Mouse (Mus musculus): ENCODE results near the gene 4930548H24Rik. TPM values are rescaled to one million over a fixed set of nuclear protein-coding genes. Genes with fewer than 3 reads are reported as not detected.

Gene 4930548H24Rik
- total and polyA plus RNA-seq, 2 experiments from 2014 or later: 1.6 TPM; not detected in 1

DNA sequence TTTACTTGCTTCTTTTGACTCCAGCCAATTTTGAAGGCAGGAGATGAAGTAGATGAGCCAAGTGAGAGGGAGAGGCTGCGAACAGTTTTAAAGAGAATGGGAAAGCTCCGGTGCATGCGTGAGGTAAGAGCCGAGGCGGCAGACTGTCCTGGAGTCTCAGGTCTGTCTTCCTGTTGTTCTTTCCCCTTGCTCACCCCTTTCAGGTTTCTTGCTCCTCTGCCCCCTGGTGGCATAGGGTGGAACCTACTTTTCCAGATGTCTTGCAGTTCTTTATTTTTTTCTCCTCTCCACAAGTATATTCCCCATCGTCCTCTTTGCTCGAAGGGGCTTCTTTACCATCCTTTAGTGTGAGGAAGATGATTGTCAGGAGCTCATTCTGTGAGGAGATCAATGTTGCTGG lies 15.2 kb upstream of the 4930548H24Rik start:
- DNase-seq (peak; percentile 22), ATAC-seq (no peak)
- Histone ChIP-seq H3K27ac (ENCODE audit: low read depth, low read length) (no peak overlapping the region), H3K9me3 (ENCODE audit: low read length) (no peaks in the 10 kb centered on the region), H3K4me2 (ENCODE audit: low read depth) (no peak overlapping the region), H3K36me3 (ENCODE audit: insufficient read depth) (peaks cover 87% of the 10 kb centered on the region), H3K4me3 (ENCODE audit: low read depth, low read length) (no peak overlapping the region), H3K27me3 (ENCODE audit: insufficient read depth, low read length) (no peaks in the 10 kb centered on the region), H3K4me1 (ENCODE audit: insufficient read depth) (no peaks in the 10 kb centered on the region), H3K9ac (no peak overlapping the region)
- peak; percentile 67 for TF ChIP-seq CTCF (IDR thresholded peaks at IDR 0.05; ENCODE audit: low read depth)
- WGBS: 82% methylated on average over 7 of the region's 7 CpGs

DNA sequence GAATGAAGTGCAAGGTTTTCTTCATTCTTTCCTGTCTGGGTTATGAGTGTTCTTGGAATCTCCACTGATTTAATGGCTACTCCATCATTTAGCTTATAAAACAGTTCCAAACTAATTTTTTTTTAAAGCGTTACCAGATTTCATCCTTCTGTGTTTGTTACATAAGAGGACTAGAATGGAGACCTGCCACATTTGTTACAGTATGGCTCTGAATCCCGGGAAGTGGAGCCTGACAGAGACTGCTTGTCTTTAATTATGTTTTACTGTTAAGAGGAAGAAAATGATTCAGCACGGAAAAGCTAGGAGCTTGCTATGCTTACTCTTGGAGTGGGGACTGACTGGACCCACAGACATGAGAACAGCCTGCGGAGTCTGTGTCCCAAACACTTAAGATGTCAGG lies 5.0 kb upstream of the 4930548H24Rik start:
- Histone ChIP-seq H3K9me3 (ENCODE audit: low read length) (no peaks in the 10 kb centered on the region), H3K9ac (no peak overlapping the region), H3K4me2 (ENCODE audit: low read depth) (no peak overlapping the region), H3K36me3 (ENCODE audit: insufficient read depth) (peaks cover 81% of the 10 kb centered on the region), H3K27ac (ENCODE audit: low read depth, low read length) (no peak overlapping the region), H3K27me3 (ENCODE audit: insufficient read depth, low read length) (no peaks in the 10 kb centered on the region), H3K4me3 (ENCODE audit: low read depth, low read length) (no peak overlapping the region), H3K4me1 (ENCODE audit: insufficient read depth) (no peaks in the 10 kb centered on the region)
- TF ChIP-seq CTCF (IDR thresholded peaks at IDR 0.05; ENCODE audit: low read depth): no peak
- ATAC-seq: no peak
- 95% methylated on average over 4 of the region's 4 CpGs for WGBS
- DNase-seq: no peak

DNA sequence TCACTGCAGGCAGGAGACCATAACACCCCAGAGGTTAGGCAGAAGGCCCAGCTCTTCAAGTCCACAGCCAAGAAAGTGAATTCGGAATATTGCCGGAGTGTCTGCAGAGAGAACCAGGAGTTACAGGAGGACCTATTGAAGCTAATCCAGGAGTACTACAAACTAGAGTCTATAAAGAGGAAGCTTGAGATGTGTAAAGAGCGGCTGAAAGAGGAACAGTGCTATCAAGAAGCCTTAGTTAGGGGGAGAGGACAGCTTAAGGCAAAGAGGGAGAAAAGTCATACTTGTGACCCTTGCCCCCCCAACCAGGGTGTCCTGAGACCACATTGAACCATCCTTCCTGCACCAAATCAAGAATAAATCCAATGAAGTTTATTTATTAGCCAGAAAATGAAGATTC lies 2.3 kb downstream of the 4930548H24Rik start:
- H3K4me1 ChIP-seq (ENCODE audit: insufficient read depth): no peaks in the 10 kb centered on the region
- ATAC-seq (no peak), DNase-seq (no peak)
- H3K4me2 ChIP-seq (ENCODE audit: low read depth): no peak overlapping the region
- no peak for TF ChIP-seq CTCF (IDR thresholded peaks at IDR 0.05; ENCODE audit: low read depth)
- H3K27me3 ChIP-seq (ENCODE audit: insufficient read depth, low read length): no peaks in the 10 kb centered on the region
- no peaks in the 10 kb centered on the region for H3K9me3 ChIP-seq (ENCODE audit: low read length)
- H3K4me3 ChIP-seq (ENCODE audit: low read depth, low read length): no peak overlapping the region
- 94% methylated on average over 3 of the region's 3 CpGs for WGBS
- no peak overlapping the region for H3K27ac ChIP-seq (ENCODE audit: low read depth, low read length)
- no peak overlapping the region for H3K9ac ChIP-seq
- H3K36me3 ChIP-seq (ENCODE audit: insufficient read depth): peaks cover 12% of the 10 kb centered on the region; the same call in 1 of the 2 replicates

DNA sequence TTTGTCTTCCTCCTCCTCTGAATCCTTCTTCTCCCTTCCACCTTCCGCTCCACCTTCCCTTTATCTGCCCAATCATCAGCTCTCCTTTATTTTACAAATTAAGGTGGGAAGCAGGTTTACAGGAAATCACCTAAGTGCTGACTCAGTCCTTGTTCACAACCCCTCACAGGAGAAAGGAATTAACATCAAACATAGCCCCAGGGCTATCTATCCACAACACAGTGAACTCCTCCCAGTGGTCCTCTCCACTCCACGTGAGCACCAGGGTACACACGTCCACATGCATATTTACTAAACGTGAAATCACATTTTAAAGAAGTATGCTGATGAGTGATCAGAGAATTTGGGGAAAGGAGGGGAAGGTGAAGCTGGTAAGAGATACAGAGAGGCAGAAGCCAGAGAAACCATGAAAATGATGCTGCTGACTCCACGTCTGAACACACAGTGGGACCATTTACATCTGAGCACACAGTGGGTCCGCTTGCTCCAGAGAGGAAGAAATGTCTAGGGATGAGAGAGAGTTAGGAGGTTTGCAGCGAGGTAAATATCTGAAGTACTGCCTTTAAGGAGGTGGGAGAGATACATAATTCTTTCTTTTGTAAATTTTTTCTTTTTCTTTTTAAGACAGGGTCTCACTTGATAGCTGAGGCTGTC lies 3.7 kb downstream of the 4930548H24Rik start:
- peaks cover 9% of the 10 kb centered on the region; the same call in 1 of the 2 replicates for H3K36me3 ChIP-seq (ENCODE audit: insufficient read depth)
- DNase-seq: no peak
- no peak overlapping the region for H3K27ac ChIP-seq (ENCODE audit: low read depth, low read length)
- TF ChIP-seq CTCF (IDR thresholded peaks at IDR 0.05; ENCODE audit: low read depth): no peak
- H3K4me2 ChIP-seq (ENCODE audit: low read depth): no peak overlapping the region
- no peak overlapping the region for H3K9ac ChIP-seq
- H3K4me3 ChIP-seq (ENCODE audit: low read depth, low read length): no peak overlapping the region
- no peaks in the 10 kb centered on the region for H3K9me3 ChIP-seq (ENCODE audit: low read length)
- H3K4me1 ChIP-seq (ENCODE audit: insufficient read depth): no peaks in the 10 kb centered on the region
- no peak for ATAC-seq
- H3K27me3 ChIP-seq (ENCODE audit: insufficient read depth, low read length): no peaks in the 10 kb centered on the region
- 73% methylated on average over 7 of the region's 7 CpGs for WGBS

DNA sequence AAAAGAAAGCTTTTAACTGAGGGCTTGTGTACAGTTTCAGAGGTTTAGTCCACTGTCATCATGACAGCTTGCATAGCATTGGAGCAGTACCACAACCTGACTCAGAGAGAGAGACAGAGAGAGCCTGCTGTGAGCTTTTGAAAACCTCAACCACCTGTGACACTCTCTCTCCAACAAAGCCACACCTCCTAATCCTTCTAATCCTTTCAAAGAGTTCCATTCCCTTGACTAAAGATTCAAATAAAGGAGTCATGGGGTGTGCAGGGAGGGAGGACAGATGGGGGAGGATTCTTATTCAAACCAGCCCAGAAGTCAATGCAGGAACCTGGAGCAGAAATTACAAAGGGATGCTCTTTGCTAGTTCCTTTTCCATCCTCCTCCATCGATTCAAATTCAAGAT lies 6.5 kb downstream of the 4930548H24Rik start:
- no peaks in the 10 kb centered on the region for H3K9me3 ChIP-seq (ENCODE audit: low read length)
- no peak overlapping the region for H3K9ac ChIP-seq
- DNase-seq (no peak), ATAC-seq (no peak)
- 0 out of 2 replicates have a peak, but pooled peaks cover 4% of the 10 kb centered on the region for H3K4me1 ChIP-seq (ENCODE audit: insufficient read depth)
- WGBS: 45% methylated on average over 1 of the region's 1 CpGs
- H3K27me3 ChIP-seq (ENCODE audit: insufficient read depth, low read length): no peaks in the 10 kb centered on the region
- H3K4me2 ChIP-seq (ENCODE audit: low read depth): no peak overlapping the region
- H3K36me3 ChIP-seq (ENCODE audit: insufficient read depth): peaks cover 7% of the 10 kb centered on the region
- no peak overlapping the region for H3K27ac ChIP-seq (ENCODE audit: low read depth, low read length)
- H3K4me3 ChIP-seq (ENCODE audit: low read depth, low read length): no peak overlapping the region
- TF ChIP-seq CTCF (IDR thresholded peaks at IDR 0.05; ENCODE audit: low read depth): no peak

DNA sequence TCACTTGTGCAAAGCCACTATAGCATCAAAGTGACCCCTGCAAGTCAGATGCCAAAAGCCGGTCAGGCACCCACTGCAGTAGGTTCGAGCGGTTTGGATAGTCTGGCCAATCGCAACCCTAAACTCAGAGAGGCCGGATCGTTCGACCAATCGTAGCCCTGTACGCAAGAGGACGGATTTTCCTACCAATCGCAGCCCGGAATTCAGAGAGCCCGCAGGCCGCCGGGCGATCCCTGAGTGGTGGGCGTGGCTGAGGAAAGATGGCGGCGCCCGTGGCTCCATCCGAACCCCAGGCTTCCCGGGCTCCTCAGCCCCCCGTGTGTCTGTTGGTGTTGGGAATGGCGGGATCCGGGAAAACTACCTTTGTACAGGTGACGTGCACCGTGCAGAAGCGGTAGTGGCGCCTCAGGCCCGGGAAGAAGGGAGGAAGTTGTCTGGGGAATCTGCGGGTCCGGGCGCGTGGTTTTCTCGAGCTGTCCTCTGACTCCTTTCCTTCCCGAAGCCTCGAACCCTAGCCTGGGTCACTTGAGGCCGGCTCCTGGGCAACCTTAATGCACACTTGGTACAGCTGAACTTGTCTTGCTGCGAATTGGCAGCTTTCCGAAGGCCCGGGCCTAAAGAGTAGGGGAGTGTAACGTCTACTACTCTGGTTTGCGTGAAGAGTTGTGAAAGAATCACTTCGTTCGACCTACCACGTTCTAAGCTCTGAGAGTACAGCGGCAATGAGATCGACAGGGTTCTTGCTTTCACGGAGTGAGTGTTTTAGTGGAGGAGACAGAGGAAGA lies 9.2 kb downstream of the 4930548H24Rik start, which contains the start of gene Gpn1:
Gene Gpn1, plus strand, starts transcription at position 229 of the 785 bp plus-strand sequence.
- H3K36me3 ChIP-seq (ENCODE audit: insufficient read depth): peaks cover 29% of the 10 kb centered on the region
- peak within 1 kb of the TSS; percentile 71 for H3K4me2 ChIP-seq (ENCODE audit: low read depth)
- H3K4me3 ChIP-seq (ENCODE audit: low read depth, low read length): peak within 1 kb of the TSS; percentile 61
- no peaks in the 10 kb centered on the region for H3K27me3 ChIP-seq (ENCODE audit: insufficient read depth, low read length)
- TF ChIP-seq CTCF (IDR thresholded peaks at IDR 0.05; ENCODE audit: low read depth): no peak
- no peak within 1 kb of the TSS for H3K27ac ChIP-seq (ENCODE audit: low read depth, low read length)
- ATAC-seq (peak; percentile 100), DNase-seq (peak; percentile 95)
- H3K9me3 ChIP-seq (ENCODE audit: low read length): no peaks in the 10 kb centered on the region
- 0 out of 2 replicates have a peak, but pooled peaks cover 4% of the 10 kb centered on the region for H3K4me1 ChIP-seq (ENCODE audit: insufficient read depth)
- H3K9ac ChIP-seq: peak within 1 kb of the TSS; percentile 53
- 2% methylated on average over 48 of the region's 49 CpGs for WGBS

DNA sequence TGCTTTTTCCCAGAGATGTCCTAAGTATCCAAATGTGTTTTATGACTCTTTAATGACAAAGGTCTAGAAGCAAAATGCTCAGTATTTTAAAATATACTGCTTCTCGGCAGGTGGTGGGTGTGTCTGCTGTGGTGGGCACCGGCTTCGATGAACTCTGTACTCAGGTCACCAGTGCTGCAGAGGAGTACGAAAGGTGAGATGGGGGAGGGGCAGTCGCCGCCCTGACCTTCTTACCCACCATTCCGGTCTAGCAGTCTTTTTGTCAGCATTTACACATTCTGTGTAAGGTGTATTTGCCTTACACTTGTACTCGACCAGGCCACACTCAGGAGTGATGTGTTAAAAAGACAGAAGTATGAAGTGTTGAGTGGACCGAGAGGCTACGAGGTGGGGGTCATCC lies 19.3 kb downstream of the 4930548H24Rik start:
- DNase-seq (no peak), ATAC-seq (no peak)
- Histone ChIP-seq H3K36me3 (ENCODE audit: insufficient read depth) (peaks cover 78% of the 10 kb centered on the region), H3K27me3 (ENCODE audit: insufficient read depth, low read length) (no peaks in the 10 kb centered on the region), H3K9ac (no peak overlapping the region), H3K9me3 (ENCODE audit: low read length) (no peaks in the 10 kb centered on the region), H3K4me2 (ENCODE audit: low read depth) (no peak overlapping the region), H3K4me3 (ENCODE audit: low read depth, low read length) (no peak overlapping the region), H3K27ac (ENCODE audit: low read depth, low read length) (no peak overlapping the region), H3K4me1 (ENCODE audit: insufficient read depth) (no peaks in the 10 kb centered on the region)
- 95% methylated on average over 10 of the region's 10 CpGs for WGBS
- TF ChIP-seq CTCF (IDR thresholded peaks at IDR 0.05; ENCODE audit: low read depth): no peak

Measured in forebrain, postnatal 0 days (tissue).